Mouse (Mus musculus) megakaryocyte progenitor cell, adult 5-6 weeks (primary cell): ENCODE measurements at regions not wholly inside any gene's neighbourhood (a gene's known extent, or its start where the extent isn't known, plus 50 kb on each side); places are given as distances from the start of the nearest gene placed in this dataset.

Experiments
- ATAC-seq: replicated peaks from 2 replicates; pipeline ENCODE4 v1.8.0; 2016; ENCODE audit warnings: mild to moderate bottlenecking, moderate TSS enrichment, inconsistent platforms; ENCODE audit not compliant: poor library complexity

DNA sequence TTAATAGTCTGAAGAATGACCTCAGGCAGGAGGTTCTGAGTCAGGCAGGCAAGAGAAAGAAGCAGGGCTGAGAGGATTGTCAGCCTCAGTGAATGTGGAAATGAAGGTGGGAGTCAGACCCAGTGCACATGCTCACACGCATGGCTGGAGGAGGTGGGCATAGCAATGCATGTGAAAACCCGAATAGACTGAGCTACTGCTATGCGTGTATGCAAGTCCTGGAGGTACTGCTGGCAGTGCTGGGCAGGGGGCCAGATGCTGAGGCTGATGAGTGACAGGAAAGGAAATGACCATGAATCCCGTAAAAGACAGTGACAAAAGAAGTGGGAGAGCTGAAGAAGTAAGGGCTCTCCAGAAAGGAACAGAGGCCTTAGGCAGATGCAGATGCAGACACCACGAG is 50.3 kb upstream of the Armc3 start:
- ATAC-seq, result no peak
